In genomic region chr11:5953130-5953765, GRCm38 (mm10) we compare ENCODE assay signal across 8 mouse cellular contexts. TPM values are rescaled to one million over a fixed set of nuclear protein-coding genes. Genes with fewer than 3 reads are reported as not detected.
DNase-seq lines count a peak whose midpoint lies in the region; ATAC-seq and TF ChIP-seq lines count a peak whose summit lies in the region.

No protein-coding gene starts in this region.

- no peak for TF ChIP-seq POLR2A in testis, adult 2 months (IDR thresholded peaks at IDR 0.05; ENCODE audit: control insufficient read depth, low read depth, low read length)

- H3K4me1 ChIP-seq in forebrain, embryonic 11.5 days (replicated peaks; ENCODE audit: control insufficient read depth, insufficient read depth, low read length): peaks cover 16% of the 10 kb centered on the region; the same call in 1 of the 2 replicates
- peaks cover 30% of the 10 kb centered on the region for H3K4me1 ChIP-seq in forebrain, embryonic 13.5 days
- peaks cover 12% of the 10 kb centered on the region for H3K4me1 ChIP-seq in testis, adult 2 months (ENCODE audit: control insufficient read depth, insufficient read depth, low read length)
- H3K4me1 ChIP-seq in forebrain, embryonic 10.5 days: peaks cover 45% of the 10 kb centered on the region

- WGBS in forebrain, embryonic 11.5 days: 36% methylated on average over 8 of the region's 8 CpGs
- WGBS in forebrain, embryonic 13.5 days: 33% methylated on average over 8 of the region's 8 CpGs
- WGBS in forebrain, embryonic 10.5 days: 31% methylated on average over 8 of the region's 8 CpGs

- no peak overlapping the region for H3K4me2 ChIP-seq in forebrain, embryonic 11.5 days (ENCODE audit: low read depth, low read length, severe bottlenecking)
- no peak overlapping the region for H3K4me2 ChIP-seq in forebrain, embryonic 13.5 days

- H3K4me3 ChIP-seq in forebrain, embryonic 11.5 days (ENCODE audit: low read depth, low read length): no peak overlapping the region
- no peak overlapping the region for H3K4me3 ChIP-seq in forebrain, embryonic 13.5 days
- H3K4me3 ChIP-seq in testis, adult 2 months (ENCODE audit: control insufficient read depth, low read depth, low read length): no peak overlapping the region
- H3K4me3 ChIP-seq in forebrain, embryonic 10.5 days: no peak overlapping the region

- no peaks in the 10 kb centered on the region for H3K27me3 ChIP-seq in forebrain, embryonic 11.5 days (ENCODE audit: control insufficient read depth, insufficient read depth, low read length)
- no peaks in the 10 kb centered on the region for H3K27me3 ChIP-seq in forebrain, embryonic 13.5 days
- no peaks in the 10 kb centered on the region for H3K27me3 ChIP-seq in testis, adult 2 months (ENCODE audit: control insufficient read depth, insufficient read depth, low read length)
- no peaks in the 10 kb centered on the region for H3K27me3 ChIP-seq in forebrain, embryonic 10.5 days (ENCODE audit: poor library complexity, severe bottlenecking)

- 0 out of 2 replicates have a peak, but pooled peaks have one; percentile 4 for TF ChIP-seq CTCF in testis, adult 2 months (IDR thresholded peaks at IDR 0.05; ENCODE audit: control insufficient read depth, insufficient read depth, insufficient replicate concordance, low read depth, low read length)

- no peaks in the 10 kb centered on the region for H3K9me3 ChIP-seq in forebrain, embryonic 11.5 days (ENCODE audit: control insufficient read depth, low read length)
- no peaks in the 10 kb centered on the region for H3K9me3 ChIP-seq in forebrain, embryonic 13.5 days (replicated peaks)
- H3K9me3 ChIP-seq in forebrain, embryonic 10.5 days: no peaks in the 10 kb centered on the region

- H3K36me3 ChIP-seq in forebrain, embryonic 11.5 days (ENCODE audit: control insufficient read depth, insufficient read depth, low read length): no peaks in the 10 kb centered on the region
- no peaks in the 10 kb centered on the region; the same call in 1 of the 2 replicates for H3K36me3 ChIP-seq in forebrain, embryonic 13.5 days (ENCODE audit: poor library complexity, severe bottlenecking)
- no peaks in the 10 kb centered on the region; the same call in 1 of the 2 replicates for H3K36me3 ChIP-seq in testis, adult 2 months (ENCODE audit: control insufficient read depth, insufficient read depth, low read length)
- H3K36me3 ChIP-seq in forebrain, embryonic 10.5 days (replicated peaks): peaks cover 6% of the 10 kb centered on the region

- ATAC-seq in forebrain, embryonic 11.5 days (replicated peaks; ENCODE audit: low FRiP score): no peak
- ATAC-seq in forebrain, embryonic 13.5 days: no peak

- H3K9ac ChIP-seq in forebrain, embryonic 11.5 days (ENCODE audit: low read length): no peak overlapping the region
- H3K9ac ChIP-seq in forebrain, embryonic 13.5 days: no peak overlapping the region

- DNase-seq in forebrain, embryonic 11.5 days (ENCODE audit: low spot score): peak; percentile 56
- no peak for DNase-seq in testis, postnatal 14 days (ENCODE audit: low spot score)
- peak; percentile 72 for DNase-seq in embryo, embryonic 11 days
- peak; percentile 66 for DNase-seq in lung, postnatal 36 days
- no peak for DNase-seq in urinary bladder, postnatal 36 days (ENCODE audit: low spot score in 2 of 2)
- no peak for DNase-seq in forebrain, embryonic 10.5 days (ENCODE audit: extremely low spot score, low spot score)

- H3K27ac ChIP-seq in forebrain, embryonic 11.5 days (ENCODE audit: low read depth, low read length): no peak overlapping the region
- H3K27ac ChIP-seq in forebrain, embryonic 13.5 days: no peak overlapping the region
- H3K27ac ChIP-seq in testis, adult 2 months (ENCODE audit: control insufficient read depth, insufficient read depth, low read depth, low read length): no peak overlapping the region; the same call in 1 of the 2 replicates
- no peak overlapping the region for H3K27ac ChIP-seq in forebrain, embryonic 10.5 days

RNA-seq across cellular contexts. Expression of gene Ykt6, which starts 2.2 kb away (rescaled TPM):
- polyA plus RNA-seq in forebrain, embryonic 11.5 days (2014; fragmentation: Nextera tagmentation; extraction: Ambion mirVana): 25.5 and 27.2 TPM in 2 replicates
- 65.3 and 83.1 TPM in 2 replicates for polyA plus RNA-seq in forebrain, embryonic 13.5 days (2015; fragmentation: Nextera tagmentation; extraction: Ambion mirVana)
- 31.7 and 33.7 TPM in 2 replicates for polyA plus RNA-seq in testis, adult 2 months (2012; rRNA removed)
- 58.5 and 65.5 TPM in 2 replicates for polyA plus RNA-seq in forebrain, embryonic 10.5 days (2016; fragmentation: Nextera tagmentation; extraction: Ambion mirVana)

RNA-seq across cellular contexts. Expression of gene Gck, which starts 3.4 kb away (rescaled TPM):
- 1.8 and 4.5 TPM in 2 replicates for polyA plus RNA-seq in forebrain, embryonic 11.5 days (2014; fragmentation: Nextera tagmentation; extraction: Ambion mirVana)
- 4.7 and 5.8 TPM in 2 replicates for polyA plus RNA-seq in forebrain, embryonic 13.5 days (2015; fragmentation: Nextera tagmentation; extraction: Ambion mirVana)
- 5.0 and 6.6 TPM in 2 replicates for polyA plus RNA-seq in testis, adult 2 months (2012; rRNA removed)
- polyA plus RNA-seq in forebrain, embryonic 10.5 days (2016; fragmentation: Nextera tagmentation; extraction: Ambion mirVana): 2.2 and 2.5 TPM in 2 replicates

RNA-seq across cellular contexts. Expression of gene Myl7, which starts 54.7 kb away (rescaled TPM):
- polyA plus RNA-seq in forebrain, embryonic 11.5 days (2014; fragmentation: Nextera tagmentation; extraction: Ambion mirVana): 0.47 and 1.3 TPM in 2 replicates
- 1.5 TPM in 1 of 2 replicates, not detected in the other for polyA plus RNA-seq in forebrain, embryonic 13.5 days (2015; fragmentation: Nextera tagmentation; extraction: Ambion mirVana)
- 0.43 TPM in 1 of 2 replicates, not detected in the other for polyA plus RNA-seq in testis, adult 2 months (2012; rRNA removed)
- polyA plus RNA-seq in forebrain, embryonic 10.5 days (2016; fragmentation: Nextera tagmentation; extraction: Ambion mirVana): 2.6 and 3.1 TPM in 2 replicates

Comparison
In these comparisons a context has a peak if more than half of its experiments do, and no peak if none do; other contexts are left out.
1. DNase-seq: peak in forebrain, embryonic 11.5 days (single experiment), embryo, embryonic 11 days (single experiment) and lung, postnatal 36 days (single experiment); none in testis, postnatal 14 days (single experiment), urinary bladder, postnatal 36 days (0 of 2) and forebrain, embryonic 10.5 days (single experiment).